Mouse (Mus musculus) neural tube, embryonic 15.5 days (tissue): ENCODE measurements at regions not wholly inside any gene's neighbourhood (a gene's known extent, or its start where the extent isn't known, plus 50 kb on each side); places are given as distances from the start of the nearest gene placed in this dataset.

Experiments used
- ATAC-seq: fragments of 200-750 bp; cut with Nextera tagmentation; 2 replicates; pipeline ENCODE4 v1.8.0; 2017; ENCODE audit warnings: mild to moderate bottlenecking, moderate TSS enrichment, moderate library complexity; ENCODE audit not compliant: low FRiP score
- H3K27ac ChIP-seq: fragments of 300-500 bp; sonication (generic); replicated peaks from 2 replicates; pipeline ENCODE4 v1.5.1; 2015; ENCODE audit warnings: mild to moderate bottlenecking, inconsistent platforms
- H3K27me3 ChIP-seq: fragments of 300-500 bp; sonication (generic); replicated peaks from 2 replicates; pipeline ENCODE4 v1.6.1; 2015; ENCODE audit warnings: inconsistent platforms
- H3K36me3 ChIP-seq: fragments of 300-500 bp; sonication (generic); 2 replicates; pipeline ENCODE4 v1.6.1; 2015; ENCODE audit warnings: inconsistent platforms
- H3K4me1 ChIP-seq: fragments of 300-500 bp; sonication (generic); 2 replicates; pipeline ENCODE4 v1.6.1; 2015; ENCODE audit warnings: inconsistent platforms
- H3K4me2 ChIP-seq: fragments of 300-500 bp; sonication (generic); 2 replicates; pipeline ENCODE4 v1.6.1; 2015; ENCODE audit warnings: inconsistent platforms, mild to moderate bottlenecking, moderate library complexity
- H3K4me3 ChIP-seq: fragments of 300-500 bp; sonication (generic); replicated peaks from 2 replicates; pipeline ENCODE4 v1.5.1; 2015; ENCODE audit warnings: mild to moderate bottlenecking, inconsistent platforms
- H3K9ac ChIP-seq: fragments of 300-500 bp; sonication (generic); replicated peaks from 2 replicates; pipeline ENCODE4 v1.6.1; 2015; ENCODE audit warnings: mild to moderate bottlenecking, inconsistent platforms
- H3K9me3 ChIP-seq: fragments of 300-500 bp; sonication (generic); replicated peaks from 2 replicates; pipeline ENCODE4 v1.6.1; 2016; ENCODE audit warnings: inconsistent platforms
- WGBS: fragments of 180-500 bp; shearing (Covaris S2); methylation state at CpG from one replicate; pipeline ENCODE4 v1.1.7; 2015; ENCODE audit warnings: mixed read lengths; 5-methylcytosine and 5-hydroxymethylcytosine counted together

GRCm38 (mm10) chr5:129430330-129430729, 70.7 kb upstream of the Sfswap start:
- Histone ChIP-seq H3K9ac (no peak overlapping the region), H3K27ac (no peak overlapping the region), H3K4me1 (peaks cover 9% of the 10 kb centered on the region; the same call in 1 of the 2 replicates), H3K4me2 (no peak overlapping the region), H3K9me3 (no peaks in the 10 kb centered on the region), H3K27me3 (no peaks in the 10 kb centered on the region; the same call in 1 of the 2 replicates), H3K36me3 (no peaks in the 10 kb centered on the region), H3K4me3 (no peak overlapping the region)
- 50% methylated on average over 3 of the region's 3 CpGs for WGBS
- no peak for ATAC-seq

GRCm38 (mm10) chr5:129449931-129450573, 51.0 kb upstream of the Sfswap start:
- no peak overlapping the region for H3K27ac ChIP-seq
- WGBS = 34% methylated on average over 7 of the region's 7 CpGs
- H3K4me3 ChIP-seq = no peak overlapping the region

More at GRCm38 (mm10) chr5:129449931-129450573, 51.0 kb upstream of the Sfswap start:
- no peaks in the 10 kb centered on the region for H3K36me3 ChIP-seq
- H3K27me3 ChIP-seq = no peaks in the 10 kb centered on the region
- H3K4me1 ChIP-seq = peaks cover 10% of the 10 kb centered on the region
- H3K4me2 ChIP-seq = no peak overlapping the region
- H3K9ac ChIP-seq = no peak overlapping the region
- H3K9me3 ChIP-seq = no peaks in the 10 kb centered on the region
- ATAC-seq = no peak
